Mouse (Mus musculus): ENCODE data around the gene Dhx16.

- no peak for TF ChIP-seq CTCF (IDR thresholded peaks at IDR 0.05; ENCODE audit: control insufficient read depth, insufficient read depth, insufficient read length)
- no peak for TF ChIP-seq MYOD1 (IDR thresholded peaks at IDR 0.05; ENCODE audit: control insufficient read depth, insufficient read length, low read depth)
- TF ChIP-seq USF1 (IDR thresholded peaks at IDR 0.05; ENCODE audit: low read depth): no peak
- no peak for TF ChIP-seq MAX (IDR thresholded peaks at IDR 0.05)
- TF ChIP-seq CEBPB (IDR thresholded peaks at IDR 0.05; ENCODE audit: low read depth): no peak
- TF ChIP-seq FOSL1 (IDR thresholded peaks at IDR 0.05; ENCODE audit: insufficient read depth, low read length, poor library complexity, severe bottlenecking): no peak
Measured at GRCm38 (mm10) chr17:35903343-35903991, 23.8 kb downstream of the Dhx16 start.

All from C2C12 (cell line).